Mouse (Mus musculus) 416B (cell line): ENCODE data around the gene Rras2.

Source experiments
- DNase-seq: peaks from one replicate; pipeline ENCODE4 v3.0.0; 2011; ENCODE audit warnings: low read depth

Gene Rras2

GRCm38 (mm10) chr7:114026923-114027322 is 90.7 kb downstream of the Rras2 start:
- no peak for DNase-seq

- DNase-seq: peak; percentile 67
Observed at GRCm38 (mm10) chr7:114020704-114021093, 96.9 kb downstream of the Rras2 start.

GRCm38 (mm10) chr7:114020057-114020703 is 97.4 kb downstream of the Rras2 start:
- DNase-seq: no peak

- DNase-seq: no peak
Observed at GRCm38 (mm10) chr7:114018861-114019260, 98.7 kb downstream of the Rras2 start.

- no peak for DNase-seq
Observed at GRCm38 (mm10) chr7:114016001-114016949, 101.3 kb downstream of the Rras2 start.

- no peak for DNase-seq
Observed at GRCm38 (mm10) chr7:114011726-114012443, 105.7 kb downstream of the Rras2 start.

GRCm38 (mm10) chr7:114007565-114007964 is 110.0 kb downstream of the Rras2 start:
- peak; percentile 28 for DNase-seq

GRCm38 (mm10) chr7:114006456-114006855 is 111.1 kb downstream of the Rras2 start:
- no peak for DNase-seq

- no peak for DNase-seq
Observed at GRCm38 (mm10) chr7:114005499-114005898, 112.1 kb downstream of the Rras2 start.

GRCm38 (mm10) chr7:114004171-114004570 is 113.4 kb downstream of the Rras2 start:
- no peak for DNase-seq

- no peak for DNase-seq
Observed at GRCm38 (mm10) chr7:113997675-113998354, 119.8 kb downstream of the Rras2 start.
